Mouse (Mus musculus): Measurements from ENCODE around the gene Rnf144b.

Rnf144b gene

GRCm38 (mm10) chr13:47223576-47224538 is 101.4 kb downstream of the Rnf144b start:
- no peak for DNase-seq (ENCODE audit: low read depth)

GRCm38 (mm10) chr13:47224648-47225323 is 102.3 kb downstream of the Rnf144b start:
- DNase-seq (ENCODE audit: low read depth), result no peak

- DNase-seq (ENCODE audit: low read depth), result no peak
These were observed 102.9 kb downstream of the Rnf144b start for GRCm38 (mm10) chr13:47225324-47225697.

GRCm38 (mm10) chr13:47225802-47226201 is 103.3 kb downstream of the Rnf144b start:
- DNase-seq (ENCODE audit: low read depth), result no peak

DNA sequence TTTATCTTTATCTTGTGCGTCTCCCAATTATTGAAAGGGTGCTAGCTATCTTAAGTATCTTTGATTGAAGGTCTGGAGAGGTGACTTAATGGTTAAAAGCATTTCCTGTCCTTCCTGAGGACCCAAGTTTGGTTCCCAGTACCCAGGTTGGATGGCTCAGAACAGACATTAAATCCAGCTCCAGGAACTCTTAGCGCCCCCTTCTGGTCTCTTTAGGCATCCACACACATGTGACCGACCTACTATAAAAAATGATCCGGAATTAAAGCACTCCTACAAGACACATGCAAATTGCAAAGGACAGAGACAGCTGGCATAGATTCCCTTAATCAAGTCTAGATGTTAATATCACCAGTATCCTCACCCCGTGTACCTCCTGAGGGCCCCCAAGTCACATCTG is 104.1 kb downstream of the Rnf144b start:
- DNase-seq (ENCODE audit: low read depth), result peak; percentile 7

- DNase-seq (ENCODE audit: low read depth), result no peak
These were observed 105.7 kb downstream of the Rnf144b start for GRCm38 (mm10) chr13:47228201-47228600.

GRCm38 (mm10) chr13:47228626-47229190 is 106.3 kb downstream of the Rnf144b start:
- DNase-seq (ENCODE audit: low read depth), result no peak

DNA sequence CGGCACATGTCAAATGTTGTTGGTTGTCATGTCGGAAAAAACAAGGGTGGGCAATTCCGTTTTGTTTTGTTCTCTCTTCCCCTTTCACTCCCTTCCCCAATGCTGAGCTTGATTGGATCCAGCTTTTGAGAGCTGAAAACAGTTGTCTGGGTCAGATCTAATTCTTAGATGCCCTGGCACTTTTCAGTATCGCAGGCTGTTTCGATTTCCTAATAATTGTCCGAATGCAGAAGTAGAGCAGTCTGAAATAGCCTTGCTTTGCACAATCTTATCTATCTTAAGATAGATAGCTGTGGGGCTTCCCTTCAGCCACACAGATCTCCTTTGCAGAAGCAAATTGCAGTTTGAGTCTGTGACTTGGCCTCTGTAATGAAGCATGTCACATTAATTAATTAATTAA is 109.7 kb downstream of the Rnf144b start:
- no peak for DNase-seq (ENCODE audit: low read depth)

- no peak for DNase-seq (ENCODE audit: low read depth)
These were observed 114.9 kb downstream of the Rnf144b start for GRCm38 (mm10) chr13:47237376-47237775.

GRCm38 (mm10) chr13:47238131-47238530 is 115.7 kb downstream of the Rnf144b start:
- no peak for DNase-seq (ENCODE audit: low read depth)

GRCm38 (mm10) chr13:47243569-47243968 is 121.1 kb downstream of the Rnf144b start:
- DNase-seq (ENCODE audit: low read depth), result no peak

DNA sequence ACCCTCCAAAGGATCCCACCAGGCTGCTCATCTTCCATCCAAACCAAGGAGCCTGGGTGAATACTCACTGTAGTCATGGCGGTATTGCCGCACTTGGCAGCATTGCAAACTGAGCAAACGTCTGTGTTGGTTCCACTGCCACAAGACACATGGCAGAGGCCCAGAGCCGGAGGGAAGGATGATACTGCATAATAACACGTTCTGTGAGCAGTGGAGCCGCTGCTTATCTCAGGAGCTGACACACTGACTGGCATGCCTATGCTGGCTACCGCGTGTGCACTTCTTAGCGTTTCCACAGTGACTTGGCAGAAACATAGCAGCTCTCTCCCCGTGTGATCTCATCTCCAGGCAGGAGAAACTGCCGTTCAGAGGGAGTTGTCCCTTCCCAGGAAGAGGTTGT is 122.3 kb downstream of the Rnf144b start:
- no peak for DNase-seq (ENCODE audit: low read depth)

GRCm38 (mm10) chr13:47246459-47246858 is 124.0 kb downstream of the Rnf144b start:
- no peak for DNase-seq (ENCODE audit: low read depth)

GRCm38 (mm10) chr13:47247156-47247800 is 124.8 kb downstream of the Rnf144b start:
- no peak for DNase-seq (ENCODE audit: low read depth)

DNA sequence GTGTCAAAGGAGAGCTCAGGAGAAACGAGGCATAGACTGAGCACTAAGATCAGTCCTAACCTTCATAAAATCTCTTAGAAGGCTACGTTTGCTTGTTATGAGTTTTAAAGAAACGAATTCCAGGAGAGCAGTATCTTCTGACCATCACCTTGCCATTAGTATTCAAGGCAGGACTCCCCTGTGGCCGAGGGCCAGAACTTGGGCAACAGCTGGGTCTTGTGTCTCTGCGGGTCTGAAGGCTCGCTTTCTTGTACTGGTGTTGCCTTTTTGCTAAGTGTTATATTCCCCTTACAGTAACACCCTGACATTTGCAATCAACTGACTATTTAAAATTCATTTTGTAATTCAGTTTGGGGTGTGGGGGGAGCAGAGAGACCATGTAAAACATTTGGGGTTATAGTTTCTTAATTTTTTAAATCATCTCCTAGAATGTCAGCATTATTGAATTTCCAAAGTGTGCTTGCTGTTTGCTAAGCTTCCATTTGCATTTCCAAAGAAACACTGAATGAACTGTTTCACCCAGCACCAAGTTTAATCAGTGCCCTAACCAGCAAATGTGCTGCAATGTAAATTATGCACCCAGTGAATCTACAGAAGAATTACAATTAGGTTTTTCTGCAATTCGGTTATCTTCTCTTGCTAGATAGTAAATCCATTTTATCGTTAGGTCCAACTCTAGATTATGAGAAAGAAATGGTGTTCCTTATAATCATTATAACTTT is 126.0 kb downstream of the Rnf144b start:
- DNase-seq (ENCODE audit: low read depth), result no peak

GRCm38 (mm10) chr13:47250615-47251014 is 128.2 kb downstream of the Rnf144b start:
- DNase-seq (ENCODE audit: low read depth), result no peak

DNA sequence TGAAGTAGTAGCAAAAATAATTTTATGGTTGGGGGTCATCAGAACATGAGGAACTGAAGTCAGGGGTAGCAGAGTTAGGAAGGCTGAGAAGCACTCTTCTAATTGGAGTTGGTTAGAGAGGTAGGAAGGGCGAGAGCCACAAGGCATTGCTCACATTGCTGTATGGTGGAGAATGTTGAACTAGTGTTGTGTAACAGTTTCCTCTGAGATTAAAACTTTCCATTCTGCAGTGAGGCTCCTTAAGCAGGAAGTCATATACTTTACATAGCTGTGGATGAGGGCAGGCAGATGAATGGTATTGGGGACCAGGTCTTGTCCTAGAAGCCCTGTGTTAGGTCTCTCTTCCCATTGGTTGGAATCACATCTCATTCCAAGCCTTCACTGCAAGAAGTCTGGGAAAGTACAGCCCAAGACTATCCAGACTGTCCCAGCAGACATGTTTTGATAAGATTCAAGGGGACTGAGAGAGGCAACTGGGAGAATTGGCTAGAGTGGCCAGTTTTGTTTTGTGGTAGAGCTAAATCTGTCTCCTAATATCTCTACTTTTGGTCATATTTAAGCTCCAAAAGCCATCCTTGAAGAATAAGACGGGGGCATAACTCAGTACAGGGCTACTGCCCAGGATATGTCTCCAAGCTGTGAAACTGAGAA is 128.8 kb downstream of the Rnf144b start:
- DNase-seq (ENCODE audit: low read depth), result peak; percentile 71

DNA sequence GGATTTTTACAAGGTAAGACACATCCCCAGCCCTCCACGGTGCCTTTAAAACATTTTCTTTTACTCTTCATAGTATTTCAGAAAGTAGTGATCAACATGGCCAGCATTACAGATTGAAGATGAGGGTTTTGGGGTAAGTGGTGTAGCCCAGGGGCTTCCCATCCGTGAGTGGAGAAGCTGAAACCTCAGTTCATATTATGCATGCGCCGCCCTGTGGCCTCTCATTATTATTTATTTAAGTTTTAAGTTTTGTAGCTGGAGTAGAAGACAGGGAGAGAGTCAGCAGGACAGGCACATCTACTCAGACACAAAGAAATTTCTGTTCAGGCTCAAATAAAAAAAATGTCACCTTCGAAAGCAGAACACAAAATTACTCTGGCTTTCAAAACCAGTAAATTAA is 131.3 kb downstream of the Rnf144b start:
- no peak for DNase-seq (ENCODE audit: low read depth)

GRCm38 (mm10) chr13:47259297-47259696 is 136.8 kb downstream of the Rnf144b start:
- DNase-seq (ENCODE audit: low read depth), result peak; percentile 18

DNA sequence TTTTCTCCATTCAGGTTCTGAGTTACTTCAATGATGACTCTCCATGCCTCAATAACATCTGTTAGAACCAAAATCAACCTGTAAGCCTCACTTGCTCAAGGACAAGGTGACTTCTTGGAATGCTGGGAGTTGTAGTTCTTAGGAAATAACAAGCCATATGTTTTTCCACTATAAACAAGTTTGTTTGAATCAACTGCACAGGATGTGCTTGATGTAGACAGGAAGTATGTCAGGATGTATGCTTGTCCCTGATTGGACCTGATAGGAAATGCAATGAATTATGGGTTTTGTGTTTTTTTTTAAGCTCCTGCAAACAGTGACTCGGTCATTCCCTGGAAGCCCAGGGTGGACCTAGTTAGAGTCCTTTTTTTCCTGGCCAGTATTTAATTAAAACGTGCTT is 139.5 kb downstream of the Rnf144b start:
- peak; percentile 83 for DNase-seq (ENCODE audit: low read depth)

DNA sequence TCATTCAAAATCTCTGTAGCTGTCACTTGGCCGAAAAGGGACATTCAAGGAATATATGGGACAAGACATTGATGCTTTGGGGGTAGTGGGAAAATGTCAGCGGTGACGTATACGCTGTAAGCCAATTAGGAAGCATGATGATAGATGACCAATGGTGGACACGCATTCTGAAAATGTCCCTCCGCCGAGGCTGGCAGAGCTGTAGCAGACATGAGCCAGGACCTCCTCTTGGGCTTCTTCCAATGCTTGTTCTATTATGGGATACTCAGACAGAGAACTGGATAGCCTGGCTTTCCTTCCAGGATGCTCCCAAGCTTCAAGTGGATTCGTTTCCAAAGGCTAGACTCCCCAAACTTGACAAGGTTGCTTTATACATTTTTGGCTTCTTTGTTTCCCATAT is 141.9 kb downstream of the Rnf144b start:
- no peak for DNase-seq (ENCODE audit: low read depth)

All from 416B (cell line).